Mouse (Mus musculus) small intestine, adult 2 months (tissue): Measurements from ENCODE around the gene 1520401A03Rik.

Source experiments
- CTCF ChIP-seq: fragments of 200-500 bp; IDR thresholded peaks from 2 replicates; pipeline ENCODE4 v1.5.1; 2012; ENCODE audit warnings: low read depth, mild to moderate bottlenecking, control low read depth, inconsistent platforms, low read length, moderate library complexity, mixed read lengths; ENCODE audit not compliant: insufficient replicate concordance, insufficient read length; ENCODE audit errors: extremely low read depth
- POLR2A ChIP-seq: fragments of 200-500 bp; IDR thresholded peaks from 2 replicates; pipeline ENCODE4 v1.6.1; 2012; ENCODE audit warnings: low read depth, mild to moderate bottlenecking, control low read depth, inconsistent platforms, low read length, moderate library complexity

DNA sequence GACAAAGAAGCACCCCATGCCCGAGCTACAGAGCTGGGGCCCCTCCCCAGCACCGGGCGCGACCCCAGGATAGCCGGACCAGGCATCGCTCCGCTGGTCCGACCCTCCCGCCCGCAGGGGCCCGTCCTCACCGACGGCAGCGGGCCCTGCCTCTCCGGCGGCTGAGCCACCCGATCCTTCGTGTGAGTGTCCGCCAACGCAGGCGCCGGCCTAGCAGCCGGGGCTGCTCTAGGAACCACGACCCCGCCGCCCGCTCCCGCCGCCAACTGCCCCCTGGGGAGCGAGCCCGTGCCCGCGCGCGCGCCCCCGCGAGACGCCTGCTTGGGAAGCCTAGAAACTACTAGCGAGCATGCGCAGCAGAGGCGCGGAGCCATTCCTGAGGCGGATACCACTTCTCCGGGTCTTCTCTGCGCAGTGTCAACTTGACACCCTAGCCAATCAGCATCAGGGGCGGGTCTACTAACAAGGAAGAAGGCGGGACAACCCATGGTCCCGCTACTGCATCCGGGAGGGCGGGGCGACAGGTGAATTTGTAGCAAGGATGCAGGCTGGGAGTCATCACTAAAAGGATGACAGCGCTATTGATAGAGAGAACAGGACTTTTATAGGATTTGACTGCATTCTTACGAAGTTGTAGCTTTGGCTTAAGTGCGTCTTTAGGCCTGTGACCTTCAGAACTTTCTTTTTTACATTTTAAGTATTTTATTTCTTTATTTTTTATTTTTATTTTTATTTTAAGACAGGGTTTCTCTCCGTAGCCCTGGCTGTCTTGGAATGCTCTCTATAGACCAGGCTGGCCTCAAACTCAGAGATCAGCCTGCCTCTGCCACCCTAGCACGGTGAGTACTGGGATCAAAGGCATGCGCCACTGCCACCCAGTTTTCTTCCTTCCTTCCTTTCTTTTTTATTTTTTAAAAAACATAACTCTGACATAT is 49.0 kb upstream of the 1520401A03Rik start, which contains the start of gene Flywch1:
- TF ChIP-seq CTCF (no peak), POLR2A (no peak; the same call in none of the 2 replicates)
